In genomic region chr11:120457772-120458751, GRCm38 (mm10) we compare ENCODE assay signal across 8 mouse cellular contexts. TPM values are rescaled to one million over a fixed set of nuclear protein-coding genes. Genes with fewer than 3 reads are reported as not detected.
DNase-seq lines count a peak whose midpoint lies in the region; ATAC-seq lines count a peak whose summit lies in the region.

Gene Oxld1 (minus strand): TSS chr11:120458068.
Gene Ccdc137 (plus strand): TSS chr11:120458115.

- H3K27me3 ChIP-seq in hindbrain, embryonic 11.5 days (ENCODE audit: control insufficient read depth, insufficient read depth, low read length): no peaks in the 10 kb centered on the region

- WGBS in hindbrain, embryonic 11.5 days: 5% methylated on average over 62 of the region's 62 CpGs

- peak within 1 kb of the TSS; percentile 91 for H3K4me3 ChIP-seq in hindbrain, embryonic 11.5 days (ENCODE audit: low read depth, low read length)

- peak; percentile 86 for ATAC-seq in hindbrain, embryonic 11.5 days (ENCODE audit: low FRiP score)

- DNase-seq in T-cell, adult 2 months (ENCODE audit: low spot score): peak; percentile 71
- peak; percentile 79 to 84 for DNase-seq in cerebellum, postnatal 14 days
- DNase-seq in frontal cortex, postnatal 10 days (ENCODE audit: low spot score in 2 of 2): peak; percentile 39 to 75
- DNase-seq in hindbrain, embryonic 11.5 days (ENCODE audit: low spot score): peak; percentile 86
- DNase-seq in layer of hippocampus, postnatal 14 days (ENCODE audit: low spot score in 2 of 2): peak; percentile 77 to 80
- peak; percentile 76 for DNase-seq in lung, postnatal 14 days
- DNase-seq in retina, embryonic 14.5 days (ENCODE audit: low spot score): peak; percentile 85
- DNase-seq in thymus, postnatal 36 days: peak; percentile 72 to 75

- peak within 1 kb of the TSS; percentile 63 for H3K27ac ChIP-seq in hindbrain, embryonic 11.5 days (ENCODE audit: low read depth, low read length)

- H3K4me1 ChIP-seq in hindbrain, embryonic 11.5 days (replicated peaks; ENCODE audit: control insufficient read depth, insufficient read depth, low read length): no peaks in the 10 kb centered on the region; the same call in 1 of the 2 replicates

- H3K36me3 ChIP-seq in hindbrain, embryonic 11.5 days (ENCODE audit: control insufficient read depth, insufficient read depth, low read length): no peaks in the 10 kb centered on the region

- peak within 1 kb of the TSS; percentile 93 for H3K9ac ChIP-seq in hindbrain, embryonic 11.5 days (ENCODE audit: low read depth, low read length)

- no peaks in the 10 kb centered on the region for H3K9me3 ChIP-seq in hindbrain, embryonic 11.5 days (ENCODE audit: control insufficient read depth, low read length)

- H3K4me2 ChIP-seq in hindbrain, embryonic 11.5 days (replicated peaks; ENCODE audit: low read depth, low read length): peak within 1 kb of the TSS; percentile 92

RNA-seq across cellular contexts. Expression of gene Oxld1, which starts in this region (rescaled TPM):
- polyA plus RNA-seq in hindbrain, embryonic 11.5 days (2014; fragmentation: Nextera tagmentation; extraction: Ambion mirVana): 11.9 and 13.1 TPM in 2 replicates
- 10 to 100 TPM; 14.5 to 15.9 TPM for total RNA-seq in layer of hippocampus, postnatal 14 days (2021)

RNA-seq across cellular contexts. Expression of gene Ccdc137, which starts in this region (rescaled TPM):
- 25.0 and 30.0 TPM in 2 replicates for polyA plus RNA-seq in hindbrain, embryonic 11.5 days (2014; fragmentation: Nextera tagmentation; extraction: Ambion mirVana)
- 10 to 100 TPM; 22.5 to 22.7 TPM for total RNA-seq in layer of hippocampus, postnatal 14 days (2021)

Comparison
In these comparisons a context has a peak if more than half of its experiments do, and no peak if none do; other contexts are left out.
1. Peak in every context shown above with its lines: DNase-seq, ATAC-seq, H3K4me3 ChIP-seq and H3K27ac ChIP-seq.